Mouse (Mus musculus) G1E (cell line): ENCODE data around the gene Otud3.
A peak's percentile ranks its signal among the peaks of the same experiment; 100 is the strongest.

Experiments used
- CTCF ChIP-seq: IDR thresholded peaks from 2 replicates; pipeline ENCODE4 v1.5.1; 2012; ENCODE audit warnings: low read depth, low read length, inconsistent platforms, mixed read lengths
- GATA1 ChIP-seq: IDR thresholded peaks from 2 replicates; pipeline ENCODE4 v1.6.1; 2012; ENCODE audit warnings: borderline replicate concordance, low read length, inconsistent platforms, mixed read lengths
- POLR2AphosphoS5 ChIP-seq: IDR thresholded peaks from 2 replicates; pipeline ENCODE4 v1.6.1; 2012; ENCODE audit warnings: low read depth, low read length, inconsistent platforms; ENCODE audit not compliant: insufficient replicate concordance
- TAL1 ChIP-seq: conservative IDR thresholded peaks from 2 replicates; pipeline ENCODE4 v1.6.1; 2012; ENCODE audit warnings: low read depth, low read length, inconsistent platforms, mixed read lengths

- TF ChIP-seq CTCF (0 out of 2 replicates have a peak, but pooled peaks have one; percentile 22), GATA1 (no peak), POLR2AphosphoS5 (no peak), TAL1 (no peak)
Measured at GRCm38 (mm10) chr4:138859245-138859644, 54.5 kb downstream of the Otud3 start.
